Mouse (Mus musculus): ENCODE results near the gene Rab30. TPM values are rescaled to one million over a fixed set of nuclear protein-coding genes. Genes with fewer than 3 reads are reported as not detected.
A peak's percentile ranks its signal among the peaks of the same experiment; 100 is the strongest.

Gene Rab30
- total and polyA plus RNA-seq, 3 experiments = 39.1 to 105 (median 66.2) TPM

DNA sequence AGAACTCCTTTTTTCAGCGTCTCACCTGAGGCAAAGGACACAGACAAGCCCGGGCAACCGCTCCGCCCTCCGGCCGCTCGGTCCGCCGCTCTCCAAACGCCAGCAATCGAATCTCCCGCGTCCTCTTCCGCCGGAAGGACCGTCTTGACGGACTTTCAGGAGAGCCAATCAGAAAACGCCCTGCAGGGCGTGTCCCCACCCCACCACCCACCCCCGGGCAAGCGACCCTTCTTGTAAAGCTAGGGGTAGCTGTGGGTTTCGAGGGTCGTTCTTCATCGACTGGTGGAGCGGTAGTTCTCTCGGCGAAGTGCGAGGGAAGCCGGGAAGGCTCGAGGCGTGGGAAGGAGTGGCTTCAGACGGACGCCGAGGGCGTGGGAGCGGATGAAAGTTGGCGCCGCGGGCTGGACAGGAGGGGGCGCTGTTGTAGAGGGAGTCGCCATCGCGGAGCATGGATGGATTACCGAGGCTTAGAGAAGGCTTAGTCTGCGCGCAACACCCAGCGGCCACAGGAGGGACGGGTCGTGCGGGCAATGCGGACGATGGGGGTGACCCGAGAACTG lies 132.8 kb downstream of the Rab30 start, which contains the start of the genes Ddias and Prcp:
Gene Ddias, minus strand, starts transcription at position 132 of the 560 bp plus-strand sequence.
Gene Prcp, plus strand, starts transcription at position 355 of the 560 bp plus-strand sequence.
- Histone ChIP-seq H3K9me3 (replicated peaks; ENCODE audit: low read length) (no peaks in the 10 kb centered on the region), H3K4me2 (ENCODE audit: insufficient read depth, low read depth, poor library complexity, severe bottlenecking) (peak within 1 kb of the TSS; percentile 100), H3K9ac (ENCODE audit: insufficient read depth, low read depth) (peak within 1 kb of the TSS; percentile 83), H3K79me2 (replicated peaks; ENCODE audit: control insufficient read depth, extremely low read depth, insufficient read depth, poor library complexity, severe bottlenecking) (peaks cover 19% of the 10 kb centered on the region), H3K27me3 (replicated peaks) (no peaks in the 10 kb centered on the region), H3K36me3 (replicated peaks in 1 of 2; ENCODE audit: control insufficient read depth in 1 of 2, insufficient read depth in 1 of 2, low read length in 1 of 2) (peaks cover 0 to 19% of the 10 kb centered on the region in 2 experiments), H3K4me1 (ENCODE audit: control insufficient read depth in 1 of 2, insufficient read depth in 2 of 2) (peaks cover under 1 to 45% of the 10 kb centered on the region in 2 experiments), H3K27ac (ENCODE audit: insufficient read depth, low read depth) (peak within 1 kb of the TSS; percentile 91), H3K4me3 (replicated peaks in 1 of 3; ENCODE audit: low read depth in 2 of 3, low read length in 2 of 3, poor library complexity in 1 of 3) (peak within 1 kb of the TSS; percentile 70 to 85 (median 80))
- TF ChIP-seq USF1 (IDR thresholded peaks at IDR 0.05; ENCODE audit: low read depth, low read length) (no peak), ELF1 (IDR thresholded peaks at IDR 0.05; ENCODE audit: low read depth, low read length) (peak; percentile 69), HCFC1 (IDR thresholded peaks at IDR 0.05; ENCODE audit: low read depth, low read length) (peak; percentile 73), MAFK (IDR thresholded peaks at IDR 0.05; ENCODE audit: insufficient replicate concordance, low read length) (no peak), SMC3 (IDR thresholded peaks at IDR 0.05; ENCODE audit: low read depth, low read length) (peak; percentile 89), POLR2AphosphoS2 (IDR thresholded peaks at IDR 0.05; ENCODE audit: low read depth, low read length) (no peak), NRF1 (IDR thresholded peaks at IDR 0.05; ENCODE audit: low read depth, low read length) (peak; percentile 13; the same call in 1 of the 2 replicates), GABPA (IDR thresholded peaks at IDR 0.05; ENCODE audit: insufficient replicate concordance, low read depth, low read length) (no peak), UBTF (IDR thresholded peaks at IDR 0.05; ENCODE audit: low read depth, low read length) (peak; percentile 62; the same call in 1 of the 2 replicates), E2F4 (IDR thresholded peaks at IDR 0.05; ENCODE audit: insufficient replicate concordance, low read depth, low read length) (peak; percentile 86), TCF12 (IDR thresholded peaks at IDR 0.05; ENCODE audit: low read depth, low read length) (0 out of 2 replicates have a peak, but pooled peaks have one; percentile 63), PAX5 (IDR thresholded peaks at IDR 0.05; ENCODE audit: low read length) (no peak), JUN (IDR thresholded peaks at IDR 0.05; ENCODE audit: insufficient read depth, low read depth, low read length) (no peak), RCOR1 (conservative IDR thresholded peaks at IDR 0.05; ENCODE audit: low read depth, low read length) (no peak), KAT2A (IDR thresholded peaks at IDR 0.05; ENCODE audit: insufficient replicate concordance, low read length) (no peak), CHD1 (IDR thresholded peaks at IDR 0.05; ENCODE audit: low read depth, low read length) (no peak), JUND (conservative IDR thresholded peaks at IDR 0.05; ENCODE audit: low read depth, low read length) (no peak), USF2 (conservative IDR thresholded peaks at IDR 0.05; ENCODE audit: low read depth, low read length) (no peak), ZKSCAN1 (IDR thresholded peaks at IDR 0.05; ENCODE audit: borderline replicate concordance, low read depth, low read length) (no peak), ZMIZ1 (IDR thresholded peaks at IDR 0.05; ENCODE audit: low read depth, low read length) (peak; percentile 72; the same call in 1 of the 2 replicates), CHD2 (IDR thresholded peaks at IDR 0.05; ENCODE audit: low read length) (peak; percentile 76), TBP (conservative IDR thresholded peaks at IDR 0.05; ENCODE audit: low read depth, low read length) (peak; percentile 57; the same call in 1 of the 2 replicates), CTCF (conservative IDR thresholded peaks at IDR 0.05 in 1 of 2, IDR thresholded peaks at IDR 0.05 in 1 of 2; ENCODE audit: low read depth in 2 of 2, low read length in 2 of 2) (peak; percentile 39 to 95; a peak in 3 of 4 replicates), MXI1 (IDR thresholded peaks at IDR 0.05; ENCODE audit: low read depth, low read length) (peak; percentile 86), MAX (IDR thresholded peaks at IDR 0.05; ENCODE audit: low read length) (no peak), ZNF384 (IDR thresholded peaks at IDR 0.05; ENCODE audit: low read depth, low read length) (no peak), MEF2A (IDR thresholded peaks at IDR 0.05; ENCODE audit: borderline replicate concordance, low read depth, low read length) (peak; percentile 46; the same call in 1 of the 2 replicates), RAD21 (IDR thresholded peaks at IDR 0.05; ENCODE audit: low read depth, low read length) (peak; percentile 82), MYC (IDR thresholded peaks at IDR 0.05; ENCODE audit: low read depth, low read length) (0 out of 2 replicates have a peak, but pooled peaks have one; percentile 24), SIN3A (IDR thresholded peaks at IDR 0.05; ENCODE audit: low read length) (peak; percentile 93), NELFE (IDR thresholded peaks at IDR 0.05; ENCODE audit: low read depth, low read length) (peak; percentile 72), POLR2A (IDR thresholded peaks at IDR 0.05; ENCODE audit: low read depth, low read length) (peak; percentile 80), BHLHE40 (IDR thresholded peaks at IDR 0.05; ENCODE audit: low read depth, low read length) (no peak), IRF4 (IDR thresholded peaks at IDR 0.05; ENCODE audit: low read depth, low read length) (no peak), ETS1 (conservative IDR thresholded peaks at IDR 0.05; ENCODE audit: low read depth, low read length) (no peak), MAZ (IDR thresholded peaks at IDR 0.05; ENCODE audit: low read depth, low read length) (0 out of 2 replicates have a peak, but pooled peaks have one; percentile 48), ZC3H11A (IDR thresholded peaks at IDR 0.05; ENCODE audit: low read depth, low read length) (no peak), EP300 (IDR thresholded peaks at IDR 0.05; ENCODE audit: low read length) (no peak)
- dilution Hi-C loops (cut with MboI; ENCODE audit: extremely low pct_ligation_motif_present, extremely low pct_unique_long_range_greater_than_20kb, low sequenced_read_pairs) = no loop called here
- DNase-seq (ENCODE audit: extremely low read depth) = peak; percentile 92
- in situ Hi-C loops (cut with MboI; ENCODE audit: low pct_ligation_motif_present, low pct_unique_long_range_greater_than_20kb, low sequenced_read_pairs) = loop anchor here (10.0 kb wide), 3 partner anchors 71 to 769 kb away; no protein-coding TSS in a partner anchor
